Mouse (Mus musculus) T-helper 17 cell (primary cell): ENCODE data around the gene Irs1.

Experiments used
- in situ Hi-C, 2 experiments: fragments of 300-600 bp; cut with MboI, MseI; formaldehyde crosslinking; loops; 1 replicate in 1 of 2; 2 replicates in 1 of 2; pipeline ENCODE4 v1.15.1; 2025; ENCODE audit warnings: high pct_unique_total_duplicates in 2 of 2

Gene Irs1

GRCm38 (mm10) chr1:82258331-82258730 is 32.9 kb downstream of the Irs1 start:
- in situ Hi-C loops, result no loop called here

DNA sequence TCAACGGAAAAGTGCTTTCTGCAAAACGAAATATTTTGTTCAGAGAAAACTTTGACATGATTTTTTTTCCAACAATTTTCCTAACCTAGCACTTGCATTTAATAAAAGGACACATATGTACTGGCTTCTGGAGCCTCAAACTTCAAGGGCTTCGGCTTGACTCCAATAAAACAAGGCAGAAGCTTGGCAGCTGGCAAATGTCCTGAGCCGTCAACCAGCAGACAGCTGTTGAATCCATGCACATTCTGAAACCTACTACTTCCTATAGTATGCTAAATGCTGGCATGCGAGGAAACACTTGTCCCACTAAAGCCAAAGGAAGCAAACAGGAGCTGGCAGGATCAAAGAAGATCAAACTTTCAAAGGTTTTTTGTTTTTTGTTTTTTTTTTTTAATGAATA is 33.8 kb downstream of the Irs1 start:
- in situ Hi-C loops, result no loop called here

- in situ Hi-C loops, result no loop called here
Measured at GRCm38 (mm10) chr1:82253789-82254445, 37.3 kb downstream of the Irs1 start.

DNA sequence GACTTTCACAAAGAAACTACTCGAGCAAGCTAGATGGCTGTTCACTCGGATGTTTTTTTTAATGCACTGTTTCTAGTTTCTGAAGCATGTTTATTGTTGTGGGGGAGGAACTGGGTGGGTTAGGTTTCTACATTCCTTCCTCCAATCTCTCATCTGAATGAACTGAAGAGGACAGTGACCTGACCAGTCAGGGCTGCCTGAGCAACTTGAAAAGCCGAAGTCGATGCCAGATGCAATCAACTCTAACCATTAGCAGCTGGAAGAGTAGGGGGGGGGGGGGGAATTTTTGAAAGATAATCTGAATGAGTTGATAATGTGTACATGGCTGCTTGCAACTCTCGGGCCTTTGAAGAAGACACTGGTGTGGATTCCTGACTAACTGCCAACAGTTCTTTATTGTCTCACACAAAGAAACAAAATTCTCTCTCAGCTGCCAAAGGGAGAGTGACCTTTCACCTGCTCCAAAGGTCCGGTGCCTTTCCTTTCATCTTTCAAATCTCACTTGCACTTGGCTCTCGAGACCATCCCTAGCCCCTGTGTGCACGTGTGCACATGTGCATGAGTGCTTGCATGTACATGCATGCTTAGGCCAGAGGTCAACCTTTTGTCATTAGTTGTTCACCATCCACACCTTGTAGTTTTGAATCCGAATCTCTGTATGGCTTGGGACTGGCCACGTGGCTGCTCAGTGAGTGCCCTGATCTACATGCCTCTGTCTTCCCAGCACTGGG is 43.8 kb downstream of the Irs1 start:
- in situ Hi-C loops, result loop anchor here in 1 of 2 experiments (25.0 kb wide), 1 partner anchor 1490 kb away; no protein-coding TSS in a partner anchor

- in situ Hi-C loops, result loop anchor here in 1 of 2 experiments (25.0 kb wide), 1 partner anchor 1492 kb away; no protein-coding TSS in a partner anchor
Measured at GRCm38 (mm10) chr1:82245002-82245401, 46.2 kb downstream of the Irs1 start.

DNA sequence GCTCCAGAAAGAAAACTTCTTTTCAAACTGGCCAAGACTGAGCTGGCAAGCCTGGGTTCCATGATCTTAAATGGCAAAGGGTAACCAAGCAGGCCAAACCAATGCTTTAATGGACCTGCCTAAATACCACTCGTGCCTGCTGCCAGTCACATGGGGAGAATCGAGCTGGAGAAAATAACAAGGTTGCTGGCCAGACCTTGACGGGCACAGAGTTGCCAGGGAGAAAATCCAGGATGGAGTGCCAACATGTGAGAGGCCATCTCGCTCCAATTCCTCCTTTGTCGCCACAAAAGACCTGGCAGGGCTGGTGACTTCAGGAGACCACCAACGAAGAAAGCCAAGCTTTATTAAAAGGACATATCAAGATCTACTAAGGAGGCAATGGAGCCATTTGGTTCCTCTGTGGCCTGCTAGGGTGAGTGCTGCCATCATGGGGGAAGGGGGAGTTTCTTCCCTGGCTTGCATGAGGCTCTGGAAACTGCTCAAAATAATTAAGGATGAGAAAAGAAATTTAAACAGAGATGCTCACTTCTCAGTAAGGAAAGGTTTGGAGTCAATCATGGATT is 47.9 kb downstream of the Irs1 start:
- in situ Hi-C loops, result loop anchor here in 1 of 2 experiments (25.0 kb wide), 1 partner anchor 1494 kb away; no protein-coding TSS in a partner anchor

DNA sequence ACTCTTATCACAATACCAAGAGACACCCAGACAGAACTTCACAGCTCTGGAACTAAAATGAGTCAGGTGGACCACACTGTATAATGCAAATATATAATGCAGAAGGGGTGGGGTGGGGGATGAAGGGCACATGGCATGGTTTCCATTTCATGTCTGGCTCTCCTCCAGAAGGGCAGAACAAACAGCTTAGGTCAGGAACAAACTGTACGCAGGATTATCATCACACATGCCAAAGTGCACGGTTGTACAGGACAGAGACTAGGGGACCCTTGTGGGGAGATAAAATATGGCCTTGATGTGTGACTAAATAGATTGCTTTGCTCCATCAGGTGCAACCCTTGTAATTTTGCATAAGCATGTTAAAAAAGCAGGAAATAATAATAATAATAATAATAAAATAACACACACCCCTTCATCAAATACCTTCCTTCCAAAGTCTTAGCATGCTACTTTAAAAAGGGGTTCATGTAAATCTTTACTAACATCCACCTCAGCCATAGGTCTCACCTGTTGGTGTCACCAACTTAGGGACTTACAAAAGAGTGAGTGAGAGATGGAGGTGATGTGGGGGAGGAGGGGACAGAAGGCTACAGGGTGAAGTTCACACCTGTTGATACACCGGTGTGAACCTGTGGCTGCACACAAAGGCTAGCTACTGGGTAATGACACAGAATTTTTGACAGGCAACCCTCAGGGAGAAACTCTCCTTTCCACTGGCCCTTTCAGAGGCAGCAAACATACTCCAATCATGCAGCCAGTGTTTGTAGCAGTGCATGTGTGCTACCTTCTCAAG is 51.6 kb downstream of the Irs1 start:
- in situ Hi-C loops, result loop anchor here in 1 of 2 experiments (25.0 kb wide), 1 partner anchor 1498 kb away; no protein-coding TSS in a partner anchor

GRCm38 (mm10) chr1:82238245-82238644 is 53.0 kb downstream of the Irs1 start:
- in situ Hi-C loops, result loop anchor here in 1 of 2 experiments (25.0 kb wide), 1 partner anchor 1499 kb away; no protein-coding TSS in a partner anchor

DNA sequence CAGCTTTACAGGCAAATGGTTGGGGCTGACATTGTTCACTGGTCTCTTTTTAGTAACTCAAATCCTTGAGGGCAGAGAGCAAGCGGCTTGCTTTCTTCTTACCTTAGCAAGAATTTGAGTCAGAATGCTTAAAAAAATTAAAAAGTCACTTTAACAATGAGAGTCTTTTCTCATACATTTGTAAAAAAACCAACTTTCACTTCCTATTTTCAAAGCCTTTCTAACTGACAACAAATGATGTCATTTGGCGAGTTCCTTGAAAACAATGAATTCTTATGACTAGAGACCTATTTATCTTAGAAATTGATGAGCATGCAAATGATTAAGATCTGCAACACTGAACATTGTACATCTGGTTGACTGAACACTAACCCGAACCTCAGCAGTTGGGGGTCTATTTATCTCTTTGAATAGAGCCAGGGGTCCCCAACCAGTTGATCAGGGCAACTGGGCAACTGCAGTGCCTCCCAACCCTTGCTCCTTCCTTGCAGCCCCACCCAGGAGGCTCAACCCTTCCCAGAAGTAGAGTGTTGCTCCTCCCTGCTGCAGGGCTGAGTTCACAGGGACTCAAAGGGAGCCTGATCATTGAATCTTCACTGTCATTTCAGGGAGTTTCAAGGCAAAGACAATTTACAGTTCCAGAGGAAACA is 55.6 kb downstream of the Irs1 start:
- in situ Hi-C loops, result loop anchor here in 1 of 2 experiments (25.0 kb wide), 1 partner anchor 1502 kb away; no protein-coding TSS in a partner anchor

- in situ Hi-C loops, result loop anchor here in 1 of 2 experiments (25.0 kb wide), 1 partner anchor 1503 kb away; no protein-coding TSS in a partner anchor
Measured at GRCm38 (mm10) chr1:82234616-82235015, 56.6 kb downstream of the Irs1 start.

GRCm38 (mm10) chr1:82232812-82233211 is 58.4 kb downstream of the Irs1 start, which contains the start of gene Gm9747:
Gm9747 (plus strand) TSS chr1:82233112.
- in situ Hi-C loops, result loop anchor here in 1 of 2 experiments (25.0 kb wide), 1 partner anchor 1504 kb away; no protein-coding TSS in a partner anchor

- in situ Hi-C loops, result loop anchor here in 1 of 2 experiments (25.0 kb wide), 1 partner anchor 1508 kb away; no protein-coding TSS in a partner anchor
Measured at GRCm38 (mm10) chr1:82228841-82229240, 62.4 kb downstream of the Irs1 start.

DNA sequence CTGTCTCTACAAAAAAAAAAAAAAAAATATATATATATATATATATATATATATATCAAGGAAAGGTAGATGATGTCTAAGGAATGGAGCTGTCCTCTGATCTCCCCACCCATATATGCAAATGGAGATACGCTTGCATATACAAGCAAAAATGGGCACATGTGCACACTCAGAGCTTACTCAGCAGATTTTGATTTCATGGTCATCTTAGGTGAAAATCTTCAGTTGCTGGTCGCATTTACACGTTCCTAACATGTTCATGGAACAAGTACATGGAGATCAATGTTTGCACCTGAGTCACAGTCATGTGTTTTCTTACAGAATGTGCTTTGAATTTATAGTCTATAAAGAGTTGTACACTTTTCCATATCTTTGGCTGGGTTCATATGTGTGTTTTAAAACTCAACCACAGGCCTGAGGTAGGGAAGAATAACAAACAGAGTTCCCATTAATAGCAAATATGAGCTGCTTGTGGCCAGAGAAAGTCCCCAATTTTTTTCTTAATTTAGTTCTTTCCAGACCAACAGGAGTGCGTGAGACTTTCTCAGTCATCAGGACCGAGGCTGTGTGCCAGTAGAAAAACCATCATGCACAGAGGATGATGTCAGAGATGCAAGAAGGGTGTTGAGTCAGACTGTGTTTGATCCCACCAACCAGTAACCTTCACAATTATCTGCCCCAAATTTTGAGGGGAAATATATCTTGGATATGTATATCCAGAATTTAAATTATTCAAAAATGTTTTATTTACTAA is 68.0 kb downstream of the Irs1 start:
- in situ Hi-C loops, result no loop called here

GRCm38 (mm10) chr1:82221462-82221861 is 69.8 kb downstream of the Irs1 start:
- in situ Hi-C loops, result no loop called here

GRCm38 (mm10) chr1:82220673-82221396 is 70.4 kb downstream of the Irs1 start:
- in situ Hi-C loops, result no loop called here

DNA sequence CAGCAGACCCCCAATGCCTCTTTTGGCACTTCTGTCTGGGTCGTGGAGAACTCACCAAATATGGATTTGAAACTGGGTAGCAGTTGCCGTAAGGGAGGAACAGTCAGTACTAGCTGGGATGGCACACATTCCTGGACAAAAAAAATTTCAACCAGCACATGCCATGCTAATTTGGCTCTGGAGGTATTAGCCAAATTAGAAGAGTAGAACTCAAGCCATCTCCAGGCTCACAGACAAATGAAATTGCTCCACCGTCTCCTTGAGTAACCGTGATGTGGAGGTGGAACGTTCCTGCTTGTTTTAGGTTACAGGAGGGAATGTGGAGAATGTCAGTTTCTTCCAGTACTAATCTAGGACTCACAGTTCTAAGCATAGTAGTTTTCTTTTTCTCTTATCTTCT is 83.7 kb downstream of the Irs1 start:
- in situ Hi-C loops, result no loop called here

DNA sequence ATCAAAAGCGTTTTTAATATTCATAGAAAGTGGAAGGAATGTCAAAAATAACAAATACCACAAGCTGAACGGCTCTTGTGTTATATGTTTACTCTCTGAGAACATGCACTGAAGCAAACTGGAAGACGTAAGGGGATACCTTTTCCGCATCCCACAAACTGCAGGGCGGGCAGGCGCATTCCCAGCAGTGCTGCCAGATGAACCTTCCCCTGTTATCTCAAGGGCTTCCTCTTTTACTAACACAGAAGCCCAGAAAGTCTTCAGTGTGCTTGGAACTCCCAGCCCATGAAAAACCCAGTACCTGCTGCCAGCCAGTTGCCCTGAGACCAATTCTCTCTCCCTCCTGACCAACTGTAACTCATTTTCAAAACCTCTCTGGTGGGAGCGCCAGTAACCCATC is 90.6 kb downstream of the Irs1 start:
- in situ Hi-C loops, result no loop called here

DNA sequence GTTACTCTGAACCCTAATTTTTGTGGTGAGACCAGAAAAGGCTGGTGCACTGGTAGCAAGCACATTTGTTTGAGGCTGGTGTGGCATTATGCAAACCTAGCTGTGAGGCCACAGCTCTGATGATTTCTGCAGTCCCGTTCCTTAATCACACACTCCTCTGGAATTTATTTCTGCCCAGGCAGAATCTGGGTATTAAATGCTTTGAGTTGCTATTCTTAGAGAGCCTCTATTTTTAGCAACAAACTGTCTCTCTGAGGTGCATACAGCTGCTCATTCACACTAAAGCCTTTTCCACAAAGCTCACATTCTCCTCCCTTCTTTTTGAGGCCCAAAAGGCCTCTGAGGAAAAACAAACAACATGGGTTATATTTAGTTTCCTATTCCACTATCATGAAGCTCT is 91.3 kb downstream of the Irs1 start:
- in situ Hi-C loops, result no loop called here

DNA sequence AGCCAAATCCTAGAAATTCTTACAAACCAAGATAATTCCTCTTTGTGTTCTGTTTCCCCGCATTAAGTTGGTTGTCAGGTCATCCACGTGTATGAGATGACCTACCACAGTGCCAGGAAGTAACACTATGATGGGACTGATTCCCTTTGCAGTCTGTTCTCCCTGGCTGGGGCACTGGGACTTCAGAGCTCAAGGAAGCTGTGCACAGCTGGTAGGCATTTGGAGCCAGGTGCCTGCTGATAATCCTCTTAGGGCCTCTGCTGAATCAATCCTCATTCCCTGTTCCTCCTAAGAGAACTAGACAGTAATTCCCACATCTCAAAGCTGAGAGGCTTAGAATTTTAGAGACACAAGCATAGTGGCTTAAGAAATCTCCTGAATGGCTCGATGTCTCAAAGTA is 99.6 kb downstream of the Irs1 start:
- in situ Hi-C loops, result no loop called here
